Mouse (Mus musculus): ENCODE results near the gene Nrxn2. TPM values are rescaled to one million over a fixed set of nuclear protein-coding genes. Genes with fewer than 3 reads are reported as not detected.

Nrxn2 gene
- polyA plus RNA-seq, 1 experiment from 2014 or later = 0.47 TPM

GRCm38 (mm10) chr19:6407109-6407508 lies 11.4 kb upstream of the Nrxn2 start:
- Histone ChIP-seq H3K4me3 (ENCODE audit: low read depth, low read length) (no peak overlapping the region), H3K9me3 (ENCODE audit: low read depth, low read length) (no peaks in the 10 kb centered on the region), H3K9ac (no peak overlapping the region), H3K27me3 (ENCODE audit: insufficient read depth, low read length) (peaks cover 3% of the 10 kb centered on the region; the same call in 1 of the 2 replicates), H3K36me3 (ENCODE audit: insufficient read depth) (no peaks in the 10 kb centered on the region), H3K4me1 (ENCODE audit: insufficient read depth) (no peaks in the 10 kb centered on the region), H3K4me2 (no peak overlapping the region), H3K27ac (ENCODE audit: low read depth) (no peak overlapping the region)
- DNase-seq (no peak), ATAC-seq (ENCODE audit: insufficient read depth) (no peak)
- WGBS = 86% methylated on average over 8 of the region's 8 CpGs
- no peak for TF ChIP-seq CTCF (IDR thresholded peaks at IDR 0.05; ENCODE audit: low read depth)

DNA sequence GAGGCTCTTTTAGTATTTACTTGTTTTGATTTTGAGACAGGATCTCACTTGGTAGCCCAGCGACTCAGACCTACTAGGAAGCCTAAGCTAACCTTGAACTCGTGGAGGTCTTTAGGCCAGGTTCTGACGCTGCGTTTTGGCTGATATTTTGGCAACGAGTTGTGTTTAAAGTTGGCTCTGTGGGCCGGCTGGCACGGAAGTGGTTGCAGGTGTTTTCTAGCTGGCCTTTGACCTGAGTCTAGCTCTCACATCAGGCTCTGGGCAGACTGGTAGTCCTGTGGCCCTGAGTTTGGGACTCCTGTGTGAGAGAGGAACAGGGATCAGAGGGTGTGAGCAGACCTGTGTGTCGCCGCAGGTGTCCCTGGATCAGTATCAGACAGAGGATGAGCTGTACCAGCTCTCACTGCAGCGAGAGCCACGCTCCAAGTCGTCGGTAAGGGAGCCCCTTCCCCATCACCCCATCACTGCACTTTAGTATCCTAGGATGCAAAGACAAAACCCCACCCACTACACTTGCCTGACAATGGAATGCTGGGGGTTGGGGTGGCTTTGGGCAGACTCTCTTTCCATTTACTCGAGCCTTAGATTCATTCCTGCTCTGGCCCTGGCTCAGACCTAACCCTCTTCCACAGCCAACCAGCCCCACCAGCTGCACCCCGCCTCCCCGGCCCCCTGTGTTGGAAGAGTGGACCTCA lies 10.6 kb upstream of the Nrxn2 start:
- Histone ChIP-seq H3K4me1 (ENCODE audit: insufficient read depth) (no peaks in the 10 kb centered on the region), H3K4me3 (ENCODE audit: low read depth, low read length) (no peak overlapping the region), H3K9me3 (ENCODE audit: low read depth, low read length) (no peaks in the 10 kb centered on the region), H3K27me3 (ENCODE audit: insufficient read depth, low read length) (no peaks in the 10 kb centered on the region), H3K27ac (ENCODE audit: low read depth) (no peak overlapping the region), H3K4me2 (no peak overlapping the region), H3K36me3 (ENCODE audit: insufficient read depth) (no peaks in the 10 kb centered on the region), H3K9ac (no peak overlapping the region)
- WGBS = 47% methylated on average over 16 of the region's 16 CpGs
- DNase-seq = no peak
- no peak for ATAC-seq (ENCODE audit: insufficient read depth)
- TF ChIP-seq CTCF (IDR thresholded peaks at IDR 0.05; ENCODE audit: low read depth) = no peak

DNA sequence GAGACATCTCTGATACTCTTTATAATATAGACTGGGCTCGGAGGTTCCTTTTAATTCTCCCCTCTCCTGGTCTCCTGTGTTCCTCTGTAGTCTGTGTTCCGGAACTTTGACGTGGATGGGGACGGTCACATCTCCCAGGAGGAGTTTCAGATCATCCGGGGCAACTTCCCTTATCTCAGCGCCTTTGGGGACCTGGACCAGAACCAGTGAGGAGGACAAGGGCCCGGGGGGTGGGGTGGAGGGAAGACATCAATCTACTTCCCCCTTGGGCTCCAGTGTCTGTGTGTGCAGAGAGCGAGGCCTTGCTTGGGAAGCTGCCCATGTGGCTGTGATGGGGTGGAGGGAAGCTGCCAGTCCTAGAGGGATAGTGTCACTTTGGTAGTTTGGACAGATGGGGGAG lies 9.8 kb upstream of the Nrxn2 start:
- Histone ChIP-seq H3K36me3 (ENCODE audit: insufficient read depth) (no peaks in the 10 kb centered on the region), H3K4me1 (ENCODE audit: insufficient read depth) (no peaks in the 10 kb centered on the region), H3K4me2 (no peak overlapping the region), H3K9me3 (ENCODE audit: low read depth, low read length) (no peaks in the 10 kb centered on the region), H3K9ac (no peak overlapping the region), H3K27ac (ENCODE audit: low read depth) (no peak overlapping the region), H3K27me3 (ENCODE audit: insufficient read depth, low read length) (no peaks in the 10 kb centered on the region; the same call in 1 of the 2 replicates), H3K4me3 (ENCODE audit: low read depth, low read length) (no peak overlapping the region)
- 72% methylated on average over 8 of the region's 8 CpGs for WGBS
- ATAC-seq (ENCODE audit: insufficient read depth) = no peak
- TF ChIP-seq CTCF (IDR thresholded peaks at IDR 0.05; ENCODE audit: low read depth) = no peak
- DNase-seq = no peak

GRCm38 (mm10) chr19:6409176-6409575 lies 9.4 kb upstream of the Nrxn2 start:
- no peak overlapping the region for H3K4me3 ChIP-seq (ENCODE audit: low read depth, low read length)
- TF ChIP-seq CTCF (IDR thresholded peaks at IDR 0.05; ENCODE audit: low read depth) = no peak
- no peaks in the 10 kb centered on the region for H3K4me1 ChIP-seq (ENCODE audit: insufficient read depth)
- WGBS = 72% methylated on average over 5 of the region's 5 CpGs
- ATAC-seq (ENCODE audit: insufficient read depth) (no peak), DNase-seq (no peak)
- H3K36me3 ChIP-seq (ENCODE audit: insufficient read depth) = no peaks in the 10 kb centered on the region
- H3K9me3 ChIP-seq (ENCODE audit: low read depth, low read length) = no peaks in the 10 kb centered on the region
- H3K27ac ChIP-seq (ENCODE audit: low read depth) = no peak overlapping the region
- H3K27me3 ChIP-seq (ENCODE audit: insufficient read depth, low read length) = no peaks in the 10 kb centered on the region; the same call in 1 of the 2 replicates
- no peak overlapping the region for H3K9ac ChIP-seq
- no peak overlapping the region for H3K4me2 ChIP-seq

DNA sequence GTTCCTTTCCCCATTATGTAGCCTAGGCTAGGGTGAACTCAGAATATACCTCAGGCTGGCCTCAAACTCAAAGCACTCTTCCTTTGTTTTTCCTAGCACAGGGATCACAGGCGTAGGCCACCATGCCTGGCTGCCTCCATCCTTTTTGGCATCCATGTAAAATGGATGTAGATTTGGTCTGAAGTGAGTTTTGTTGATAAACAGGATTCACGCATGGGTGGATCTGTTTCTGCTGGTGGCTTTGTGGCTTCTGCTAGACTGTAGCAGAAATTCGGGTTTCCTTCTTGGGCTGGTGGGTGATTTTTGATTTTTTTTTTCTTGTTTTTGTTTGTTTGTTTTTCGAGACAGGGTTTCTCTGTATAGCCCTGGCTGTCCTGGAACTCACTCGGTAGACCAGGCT lies 8.6 kb upstream of the Nrxn2 start:
- ATAC-seq (ENCODE audit: insufficient read depth) = no peak
- WGBS = 74% methylated on average over 5 of the region's 5 CpGs
- no peak for TF ChIP-seq CTCF (IDR thresholded peaks at IDR 0.05; ENCODE audit: low read depth)

GRCm38 (mm10) chr19:6412798-6413197 lies 5.7 kb upstream of the Nrxn2 start:
- no peak overlapping the region for H3K4me2 ChIP-seq
- H3K27ac ChIP-seq (ENCODE audit: low read depth) = no peak overlapping the region
- H3K4me1 ChIP-seq (ENCODE audit: insufficient read depth) = no peaks in the 10 kb centered on the region; the same call in 1 of the 2 replicates
- H3K9ac ChIP-seq = no peak overlapping the region
- H3K9me3 ChIP-seq (ENCODE audit: low read depth, low read length) = no peaks in the 10 kb centered on the region
- 53% methylated on average over 14 of the region's 14 CpGs for WGBS
- TF ChIP-seq CTCF (IDR thresholded peaks at IDR 0.05; ENCODE audit: low read depth) = no peak
- no peaks in the 10 kb centered on the region for H3K36me3 ChIP-seq (ENCODE audit: insufficient read depth)
- ATAC-seq (ENCODE audit: insufficient read depth) (no peak), DNase-seq (no peak)
- H3K27me3 ChIP-seq (ENCODE audit: insufficient read depth, low read length) = peaks cover 6% of the 10 kb centered on the region
- H3K4me3 ChIP-seq (ENCODE audit: low read depth, low read length) = no peak overlapping the region

More for the DNA sequence above, 8.6 kb upstream of the Nrxn2 start:
- Histone ChIP-seq H3K4me1 (ENCODE audit: insufficient read depth) (no peaks in the 10 kb centered on the region), H3K4me2 (no peak overlapping the region), H3K9me3 (ENCODE audit: low read depth, low read length) (no peaks in the 10 kb centered on the region), H3K9ac (no peak overlapping the region), H3K27ac (ENCODE audit: low read depth) (no peak overlapping the region), H3K36me3 (ENCODE audit: insufficient read depth) (no peaks in the 10 kb centered on the region), H3K4me3 (ENCODE audit: low read depth, low read length) (no peak overlapping the region), H3K27me3 (ENCODE audit: insufficient read depth, low read length) (no peaks in the 10 kb centered on the region; the same call in 1 of the 2 replicates)
- DNase-seq = no peak

- peaks cover 3% of the 10 kb centered on the region; the same call in 1 of the 2 replicates for H3K4me1 ChIP-seq (ENCODE audit: insufficient read depth)
- peaks cover 32% of the 10 kb centered on the region for H3K27me3 ChIP-seq (ENCODE audit: insufficient read depth, low read length)
- no peak overlapping the region for H3K9ac ChIP-seq
- DNase-seq (no peak), ATAC-seq (ENCODE audit: insufficient read depth) (no peak)
- no peaks in the 10 kb centered on the region for H3K9me3 ChIP-seq (ENCODE audit: low read depth, low read length)
- no peak overlapping the region for H3K27ac ChIP-seq (ENCODE audit: low read depth)
- no peak for TF ChIP-seq CTCF (IDR thresholded peaks at IDR 0.05; ENCODE audit: low read depth)
- H3K4me3 ChIP-seq (ENCODE audit: low read depth, low read length) = no peak overlapping the region
- no peaks in the 10 kb centered on the region for H3K36me3 ChIP-seq (ENCODE audit: insufficient read depth)
- 27% methylated on average over 6 of the region's 6 CpGs for WGBS
- no peak overlapping the region for H3K4me2 ChIP-seq
Observed at GRCm38 (mm10) chr19:6415454-6415853, 3.1 kb upstream of the Nrxn2 start.
